Mouse (Mus musculus) spleen, embryonic (tissue): ENCODE data around the gene Wdr83os.

Experiments
- CTCF ChIA-PET: fragments of 350-600 bp; sonication (Branson Sonifier 250); formaldehyde crosslinking; loops from one replicate; lab custom pipeline; 2022; lab: Charles Lee

The Wdr83os gene

DNA sequence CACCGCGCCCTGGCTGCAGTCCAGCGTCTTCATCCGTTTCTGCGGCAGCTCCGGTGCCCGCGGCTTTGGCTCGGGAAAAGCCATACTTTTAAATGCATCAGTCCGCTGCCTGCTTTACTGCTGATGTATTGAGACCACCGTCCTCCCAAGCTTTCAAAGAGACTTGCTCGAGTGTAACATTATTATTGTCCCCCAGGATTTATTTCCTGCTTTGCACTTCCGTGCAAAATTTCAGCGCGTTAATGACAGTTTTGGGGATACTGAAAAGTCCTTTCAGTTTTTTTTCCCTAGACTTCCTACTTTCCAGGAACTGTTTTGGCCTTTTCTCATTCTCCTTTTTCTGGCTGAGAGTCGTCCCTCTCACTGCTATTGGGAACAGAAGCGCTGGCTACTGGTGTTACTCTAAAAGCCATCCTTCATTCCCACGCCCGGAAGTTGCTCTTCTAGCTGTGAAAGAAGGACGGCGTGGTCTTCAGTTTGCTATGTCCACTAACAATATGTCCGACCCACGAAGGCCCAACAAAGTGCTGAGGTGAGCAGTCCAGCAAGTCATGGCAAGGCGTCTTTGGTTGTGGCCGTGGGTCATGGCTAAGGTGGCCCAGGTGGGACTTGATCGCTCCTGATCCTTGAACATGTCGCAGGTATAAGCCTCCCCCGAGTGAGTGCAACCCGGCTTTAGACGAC, at the start of gene Wdr83os:
Gene Wdr83os (plus strand): TSS at position 209 of the 684 bp plus-strand sequence.
- CTCF ChIA-PET = interaction anchor here (0.6 kb wide), 1 partner anchor 92 kb away, joined by 4 read pairs; no protein-coding TSS in a partner anchor

DNA sequence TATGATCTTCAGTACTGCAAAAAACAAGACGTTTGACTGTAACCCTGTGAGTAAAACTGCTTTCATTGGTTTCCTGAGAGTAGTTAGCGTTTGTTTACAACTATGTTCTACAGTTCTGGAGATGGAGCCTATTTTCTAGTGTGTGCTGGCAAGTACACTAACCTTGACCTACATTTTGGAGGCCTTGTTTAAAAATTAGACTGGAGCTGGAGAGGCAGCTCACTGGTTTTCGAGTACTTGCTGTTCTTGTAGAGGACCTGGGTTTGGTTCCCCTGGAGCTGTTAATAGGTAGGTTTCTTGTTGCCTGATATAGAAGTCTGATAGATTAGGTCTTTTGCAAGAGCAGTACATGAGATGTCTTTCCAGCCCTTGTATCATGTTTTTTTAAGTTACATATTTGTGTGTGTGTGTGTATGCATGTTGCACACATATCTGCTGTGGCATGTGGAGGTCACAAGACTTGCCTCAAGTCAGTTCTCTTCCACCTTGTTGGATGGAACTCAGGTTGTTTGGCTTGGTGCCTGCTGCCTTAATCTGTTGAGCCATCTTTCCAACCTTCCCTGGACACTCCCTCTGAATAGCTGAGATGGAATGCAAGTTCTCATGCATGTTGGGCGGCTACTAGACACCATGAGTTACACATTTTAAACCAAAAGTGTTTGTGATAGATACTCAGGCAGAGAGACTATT, 47.8 kb upstream of the Wdr83os start:
- CTCF ChIA-PET = no interaction called here

DNA sequence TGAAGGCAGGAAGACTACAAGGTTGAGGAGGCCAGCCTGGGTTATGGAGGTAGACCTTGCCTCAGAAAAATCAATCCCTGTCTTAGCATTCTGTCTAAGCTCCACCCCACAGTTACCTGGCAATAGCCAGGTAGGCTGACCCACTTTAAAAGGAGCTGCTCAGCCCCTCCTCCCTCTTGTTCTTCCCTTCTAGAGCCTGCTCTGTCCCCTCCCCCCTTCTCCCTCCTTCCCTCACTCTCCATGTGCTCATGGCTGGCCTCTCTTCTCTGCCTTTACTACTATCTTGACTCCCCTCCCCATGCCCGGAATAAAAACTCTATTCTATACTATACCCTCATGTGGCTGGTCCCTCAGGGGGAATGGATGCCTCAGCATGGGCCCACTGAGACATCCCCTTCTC, 46.7 kb upstream of the Wdr83os start:
- CTCF ChIA-PET = interaction anchor here (0.6 kb wide), 1 partner anchor 27 kb away, joined by 4 read pairs; no protein-coding TSS in a partner anchor

DNA sequence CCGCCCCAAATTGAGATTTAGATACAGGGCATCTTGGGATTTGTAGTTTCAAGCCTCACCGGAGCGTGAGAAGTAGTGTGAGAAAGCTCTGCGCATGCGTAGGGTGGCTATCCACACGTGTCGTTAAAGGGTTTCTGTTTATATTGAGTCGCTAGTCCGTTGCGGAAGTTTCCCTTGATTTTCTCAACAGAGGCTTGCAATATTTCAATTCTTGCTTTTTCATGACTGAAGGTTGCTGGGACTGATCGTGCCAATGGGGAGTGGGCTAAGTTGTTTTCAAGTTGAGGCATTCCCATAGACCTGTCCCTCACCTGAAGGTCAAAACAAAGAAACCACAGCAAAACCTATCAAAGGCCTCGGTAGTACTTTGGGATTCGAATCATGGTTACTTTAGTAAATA, 45.8 kb upstream of the Wdr83os start:
- CTCF ChIA-PET = no interaction called here

DNA sequence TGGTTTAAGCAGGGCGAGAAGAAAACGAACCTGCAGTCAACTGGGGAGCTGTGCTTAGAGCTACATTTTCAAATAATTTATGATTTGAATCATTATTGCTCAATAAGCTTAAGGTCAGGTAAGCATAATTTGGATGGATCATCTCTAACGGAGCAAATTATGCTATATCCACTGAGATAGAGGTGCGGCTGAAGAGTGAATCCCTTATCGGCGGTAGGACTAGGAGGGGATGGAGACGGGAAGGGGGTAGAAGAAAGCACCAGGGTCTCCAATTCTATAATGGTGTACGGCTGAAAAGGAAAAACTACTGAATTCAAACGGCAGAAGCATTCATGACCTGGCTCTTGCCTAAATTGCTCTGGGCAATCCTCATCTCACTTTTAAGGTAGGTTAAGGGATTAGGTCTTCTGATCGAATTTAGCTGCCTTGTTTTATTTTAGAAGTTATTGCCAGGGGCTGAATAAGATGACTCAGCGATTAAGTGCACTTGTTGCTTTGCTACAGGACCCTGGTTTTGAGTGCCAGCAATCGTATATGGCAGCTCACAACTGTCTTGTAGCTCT, 45.3 kb upstream of the Wdr83os start:
- CTCF ChIA-PET = interaction anchor here (0.5 kb wide), 1 partner anchor 1011 kb away, joined by 6 read pairs; no protein-coding TSS in a partner anchor

DNA sequence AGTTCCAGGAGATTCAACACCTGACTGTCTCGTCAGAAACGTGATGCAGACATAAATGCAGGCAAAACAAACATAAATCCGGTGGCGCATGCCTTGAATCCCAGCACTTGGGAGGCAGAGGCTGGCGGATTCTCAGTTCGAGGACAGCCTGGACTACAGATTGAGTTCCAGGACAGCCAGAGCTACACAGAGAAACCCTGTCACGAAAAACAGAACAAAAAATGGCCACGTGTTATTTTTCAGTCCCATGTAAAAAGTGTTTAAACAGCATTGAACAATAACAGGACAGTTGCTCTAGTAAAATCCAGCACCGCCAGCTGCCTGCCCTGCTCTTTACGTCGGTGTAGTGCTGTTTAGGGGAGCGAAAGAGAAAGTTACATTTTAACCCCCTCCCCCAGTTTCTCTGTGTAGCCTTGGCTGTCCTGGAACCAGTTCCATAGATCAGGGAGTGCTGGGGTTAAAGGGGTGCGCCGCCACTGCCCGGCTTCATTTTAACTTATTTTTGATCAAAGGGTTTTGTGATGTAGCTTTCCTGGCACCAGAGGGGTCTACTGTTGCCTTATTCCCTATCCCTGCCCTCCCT, 44.7 kb upstream of the Wdr83os start:
- CTCF ChIA-PET = interaction anchor here (0.5 to 1.8 kb wide), 2 partner anchors 61 to 1011 kb away, joined by 4 to 6 read pairs; no protein-coding TSS in a partner anchor

DNA sequence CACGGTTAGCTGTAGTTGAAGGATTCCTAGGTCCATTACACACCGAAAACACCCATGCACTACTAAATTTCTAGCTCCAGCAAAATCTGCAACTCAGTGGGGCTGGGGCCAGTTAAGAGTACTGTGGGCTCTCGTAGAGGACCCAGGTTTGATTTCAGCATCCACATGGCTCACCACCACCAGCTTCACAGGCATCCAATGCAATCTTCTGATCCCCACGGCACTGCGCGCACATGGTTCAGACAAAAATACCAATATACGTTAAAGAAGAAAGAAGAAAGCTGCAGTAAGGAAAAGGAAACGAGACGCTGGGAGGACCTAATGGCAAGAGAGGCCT, 44.2 kb upstream of the Wdr83os start:
- CTCF ChIA-PET = interaction anchor here (0.6 to 1.8 kb wide), 2 partner anchors 10 to 62 kb away, joined by 4 read pairs; partner anchors contain the start of gene Trir

DNA sequence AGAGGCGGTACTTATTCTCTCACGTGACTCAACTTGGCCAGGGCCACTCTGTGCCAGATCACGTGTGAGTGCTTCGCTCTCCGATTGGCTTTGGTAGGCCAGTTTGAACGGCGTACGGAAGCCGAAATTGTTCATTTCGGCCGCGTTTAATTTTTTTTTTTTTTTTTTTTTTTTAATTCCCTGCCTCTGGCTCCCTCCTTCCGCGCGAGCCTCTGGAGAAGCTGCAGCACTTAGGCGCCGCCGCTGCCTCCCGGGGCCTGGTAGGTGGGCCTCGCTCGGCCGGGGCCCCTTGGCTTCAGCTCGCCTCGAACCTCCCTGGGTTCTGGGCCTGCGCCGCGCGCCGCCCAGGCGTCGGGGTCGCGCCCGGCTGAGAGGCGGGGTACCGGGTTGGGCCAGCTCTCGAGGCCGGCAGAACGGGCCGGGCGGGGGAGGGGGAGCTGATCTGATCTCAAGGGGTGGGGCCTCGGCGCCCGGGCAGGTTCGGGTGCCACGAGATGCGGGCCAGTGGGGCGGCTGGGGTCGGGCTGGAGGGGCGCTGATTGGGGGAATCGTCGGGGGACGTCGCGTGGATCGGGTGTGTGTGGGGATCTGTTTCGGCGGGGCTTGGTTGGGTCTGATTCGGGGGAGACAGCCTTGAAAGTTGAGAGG, 43.7 kb upstream of the Wdr83os start, which contains the start of gene Tnpo2:
Gene Tnpo2 (plus strand): TSS at position 198 of the 648 bp plus-strand sequence.
- CTCF ChIA-PET = interaction anchor here (0.6 to 1.8 kb wide), 4 partner anchors 10 to 64 kb away, joined by 3 to 12 read pairs (median 4); partner anchors contain the start of gene Trir

DNA sequence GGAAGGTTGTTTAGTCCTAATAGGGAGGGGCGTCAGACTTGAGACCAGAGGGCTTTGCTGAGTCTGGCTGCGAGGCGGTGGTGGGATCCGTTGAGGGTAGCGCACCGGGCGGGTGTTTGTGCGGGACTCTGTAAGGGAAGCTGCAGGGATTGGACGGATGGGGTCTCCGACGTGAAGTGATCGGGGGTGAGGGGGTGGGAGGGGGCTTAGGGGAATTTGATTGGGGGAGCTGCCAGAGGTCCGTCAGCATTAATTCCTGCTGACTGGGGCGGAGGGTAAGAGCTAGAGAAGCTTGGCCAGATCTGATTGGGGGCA, 43.2 kb upstream of the Wdr83os start:
- CTCF ChIA-PET = interaction anchor here (0.6 to 1.8 kb wide), 3 partner anchors 16 to 64 kb away, joined by 3 to 12 read pairs (median 4); no protein-coding TSS in a partner anchor

DNA sequence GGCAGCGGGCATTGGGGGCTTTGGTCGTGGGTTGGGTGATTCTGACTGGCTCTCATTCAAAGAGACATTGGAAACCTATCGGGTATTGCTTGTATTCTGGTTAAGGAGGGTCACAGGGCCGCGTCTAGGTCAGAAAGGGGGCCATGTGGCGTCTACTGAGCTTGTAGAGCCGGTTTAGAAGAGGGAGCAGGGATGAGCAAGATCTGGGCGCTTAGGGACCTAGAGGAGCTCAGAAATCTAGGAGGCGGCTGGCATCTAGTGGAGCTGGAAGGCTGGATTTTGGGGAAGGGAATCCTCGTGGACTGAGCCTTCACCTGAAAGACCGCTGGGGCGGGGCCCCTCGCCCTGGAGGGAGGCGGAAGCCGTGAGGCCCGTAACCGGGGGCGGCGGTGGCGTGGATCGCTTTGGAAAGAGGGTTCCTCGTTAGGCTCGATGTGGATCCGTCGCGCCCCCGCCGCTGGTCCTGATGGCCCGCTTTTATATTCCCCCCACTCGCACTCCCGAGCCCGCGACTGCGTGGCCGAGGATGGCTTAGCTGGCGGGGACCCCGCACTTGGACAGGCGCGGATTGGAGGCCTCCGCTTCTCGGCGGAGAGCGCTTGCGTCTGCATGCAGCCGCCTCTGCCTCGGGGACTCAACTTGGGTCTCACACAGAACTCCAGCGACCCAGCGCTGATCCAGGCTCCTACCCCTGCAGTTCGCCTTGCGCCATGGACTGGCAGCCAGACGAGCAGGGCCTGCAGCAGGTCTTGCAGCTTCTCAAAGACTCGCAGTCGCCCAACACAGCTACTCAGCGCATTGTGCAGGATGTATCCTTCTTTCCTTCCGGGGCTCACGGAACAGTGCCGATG, 42.6 kb upstream of the Wdr83os start:
- CTCF ChIA-PET = interaction anchor here (1.8 kb wide), 1 partner anchor 64 kb away, joined by 4 read pairs; no protein-coding TSS in a partner anchor

DNA sequence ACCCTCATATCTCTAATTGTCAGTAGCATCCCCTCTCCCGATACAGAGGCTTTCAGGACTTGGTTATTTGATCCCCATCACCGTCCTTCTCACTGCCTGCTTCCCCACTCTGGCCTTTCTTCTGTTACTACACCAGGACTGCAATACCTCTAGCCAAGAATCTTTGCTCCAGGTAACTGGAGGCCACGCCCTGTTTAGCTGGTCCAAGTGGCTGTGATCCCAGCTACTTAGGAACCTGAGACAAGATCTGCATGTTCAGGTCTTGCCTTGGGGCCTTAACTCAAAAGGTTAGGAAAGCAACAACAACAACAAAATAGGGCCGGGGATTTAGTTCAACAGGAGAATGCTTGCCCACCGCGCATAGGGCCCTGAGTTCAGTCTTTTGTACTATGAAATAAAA, 36.9 kb upstream of the Wdr83os start:
- CTCF ChIA-PET = no interaction called here

DNA sequence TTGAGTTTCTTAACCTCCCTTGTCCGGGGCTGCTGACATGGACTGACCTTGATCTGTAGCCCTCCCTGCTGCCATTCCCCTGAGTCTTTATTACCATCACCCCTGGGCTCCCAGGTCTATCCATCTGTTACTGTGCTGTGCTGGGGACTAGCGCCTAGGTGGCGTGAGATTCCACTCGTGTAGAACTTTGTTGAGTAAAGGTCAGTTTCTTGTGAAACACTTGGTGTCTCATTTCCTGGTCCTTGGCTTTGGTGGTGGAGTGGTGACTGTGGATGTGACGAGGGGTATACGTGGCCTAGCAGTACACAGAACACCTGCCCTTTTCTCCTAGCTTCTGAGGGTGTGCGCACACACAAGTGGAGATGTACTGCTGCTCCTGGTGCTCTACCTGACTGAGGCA, 23.2 kb upstream of the Wdr83os start:
- CTCF ChIA-PET = no interaction called here

DNA sequence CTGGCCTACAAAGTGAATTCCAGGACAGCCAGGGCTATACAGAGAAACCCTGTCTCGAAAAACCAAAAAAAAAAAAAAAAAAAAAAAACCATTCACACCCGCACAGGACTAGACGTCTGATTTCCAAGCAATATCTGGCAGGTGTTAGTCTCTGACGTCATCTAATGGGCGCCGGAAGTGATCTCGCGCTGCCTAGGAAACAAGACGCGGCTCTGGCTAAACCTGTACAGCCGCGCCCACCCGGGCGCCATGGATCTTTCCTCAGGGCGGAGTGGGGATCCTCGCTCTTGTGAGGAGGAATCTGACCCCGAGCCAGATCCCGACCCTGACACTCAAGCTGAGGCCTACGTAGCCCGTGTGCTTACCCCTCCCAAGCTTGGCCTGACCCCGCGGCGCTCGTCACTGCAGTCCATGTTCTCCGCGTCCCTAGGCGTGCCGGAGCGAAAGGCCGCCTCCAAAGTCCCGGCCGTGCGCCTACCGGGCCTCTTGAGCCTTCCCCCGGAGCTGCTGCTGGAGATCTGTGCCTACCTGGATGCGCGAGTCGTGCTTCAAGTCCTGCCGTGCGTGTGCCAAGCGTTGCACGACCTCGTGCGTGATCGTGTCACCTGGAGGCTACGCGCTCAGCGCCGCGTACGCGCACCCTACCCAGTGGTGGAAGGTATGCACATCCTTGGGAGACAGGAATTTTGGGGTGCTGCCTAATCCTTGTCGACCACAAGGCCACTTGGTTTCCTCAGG, 20.5 kb upstream of the Wdr83os start, which contains the start of gene Fbxw9:
Gene Fbxw9 (plus strand): TSS at position 177 of the 738 bp plus-strand sequence.
- CTCF ChIA-PET = interaction anchor here (0.6 kb wide), 1 partner anchor 26 kb away, joined by 4 read pairs; no protein-coding TSS in a partner anchor

DNA sequence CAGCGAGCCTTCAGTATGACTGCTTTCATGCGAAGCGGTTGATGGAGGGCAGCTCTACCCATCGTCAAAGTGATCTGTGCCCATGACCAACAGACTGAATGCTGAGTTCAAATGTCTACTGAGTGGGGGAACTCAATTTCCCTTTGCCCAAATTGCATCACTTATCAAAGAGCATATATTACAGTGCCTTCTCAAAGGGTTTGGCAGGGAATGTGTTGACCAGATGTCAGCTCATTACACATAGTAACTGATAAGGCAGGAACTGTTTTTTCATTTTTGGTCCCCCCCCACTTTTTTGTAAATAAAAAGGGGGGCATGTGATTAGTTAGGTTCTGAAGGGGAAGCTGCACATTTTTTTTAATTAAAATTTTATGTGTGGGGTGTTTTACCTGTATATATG, 17.9 kb upstream of the Wdr83os start:
- CTCF ChIA-PET = no interaction called here

DNA sequence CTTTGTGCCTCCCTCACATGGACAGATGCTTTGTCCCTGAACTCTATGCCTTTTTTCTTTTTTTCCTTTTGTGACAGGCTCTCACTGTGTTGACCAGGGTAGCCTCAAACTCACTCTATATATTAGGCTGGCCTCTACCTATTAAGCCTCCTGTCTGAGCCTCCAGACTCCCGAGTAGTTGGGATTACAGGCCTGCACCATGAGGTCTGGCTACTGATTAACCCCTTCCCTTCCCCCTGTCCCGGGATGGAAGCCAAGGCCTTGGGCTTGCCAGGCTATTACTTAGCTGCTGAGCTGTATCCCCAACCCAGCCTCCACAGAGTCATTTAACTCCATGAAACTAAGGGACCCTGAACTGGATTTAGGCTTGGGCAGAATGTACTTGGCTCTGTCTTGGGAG, 15.3 kb upstream of the Wdr83os start:
- CTCF ChIA-PET = no interaction called here

DNA sequence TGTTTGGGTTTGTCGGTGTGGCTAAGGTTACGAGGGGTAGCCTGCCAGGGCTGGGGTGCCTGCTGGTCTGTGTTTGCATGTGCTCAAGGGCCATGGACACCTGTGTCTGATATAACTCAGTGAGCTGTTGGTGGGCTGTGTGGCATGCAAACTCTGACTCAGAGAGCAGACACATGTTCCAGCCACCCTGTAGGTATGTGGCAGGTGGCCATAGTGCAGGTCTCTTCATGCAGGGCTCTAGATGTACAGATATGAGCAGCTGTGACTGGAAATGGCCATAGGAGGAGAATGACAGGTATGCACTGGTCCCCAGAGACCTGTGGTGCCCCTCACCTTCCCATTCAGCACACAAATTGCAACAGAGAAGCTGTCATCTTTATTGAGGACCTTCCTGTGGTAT, 13.4 kb upstream of the Wdr83os start:
- CTCF ChIA-PET = interaction anchor here (1.0 to 1.3 kb wide), 2 partner anchors 18 to 20 kb away, joined by 3 read pairs; no protein-coding TSS in a partner anchor

DNA sequence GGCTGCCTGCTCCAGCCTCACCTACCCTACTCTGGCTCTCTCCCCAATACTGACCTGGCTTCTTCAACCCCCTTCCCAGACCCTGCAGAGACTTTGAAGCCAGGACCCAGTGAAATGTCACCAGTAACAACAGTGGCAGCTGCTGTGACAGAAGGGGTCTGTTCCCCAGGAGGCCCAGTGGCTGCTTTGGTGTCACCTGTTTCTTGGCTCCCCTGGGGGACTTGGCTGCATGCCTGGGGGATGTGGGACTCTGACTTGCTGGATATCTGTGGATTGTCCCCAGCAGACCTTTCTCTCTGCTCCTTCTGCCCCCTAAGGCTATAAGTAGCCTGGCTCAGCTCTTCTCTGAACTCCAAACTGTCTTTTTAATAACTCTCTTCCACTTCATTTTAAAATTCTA, 12.6 kb upstream of the Wdr83os start, which contains the start of gene Gm5741:
Gene Gm5741 (minus strand): TSS at position 1 of the 400 bp plus-strand sequence.
- CTCF ChIA-PET = interaction anchor here (0.6 to 1.3 kb wide), 4 partner anchors 10 to 96 kb away, joined by 3 to 5 read pairs (median 3); no protein-coding TSS in a partner anchor

DNA sequence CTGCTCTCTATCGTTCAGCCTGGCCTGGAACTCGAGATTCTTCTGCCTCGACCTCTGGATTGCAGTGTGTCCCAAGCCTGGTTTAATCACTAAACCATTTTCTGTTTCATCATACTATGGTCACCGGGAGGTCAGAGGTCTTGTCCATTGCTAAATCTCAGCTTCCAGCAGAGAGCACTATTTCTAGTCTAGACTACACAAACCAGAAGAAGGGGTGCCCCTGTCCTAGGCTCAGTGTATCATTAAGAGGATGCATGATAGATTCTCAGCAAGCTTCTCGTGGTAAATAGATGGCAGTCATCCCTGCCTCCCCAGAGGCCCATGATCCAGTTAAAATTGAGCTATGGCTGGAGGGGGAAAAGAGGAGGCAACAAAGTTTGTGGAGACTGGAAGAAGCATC, 9.5 kb upstream of the Wdr83os start:
- CTCF ChIA-PET = interaction anchor here (0.5 to 0.6 kb wide), 2 partner anchors 120 to 885 kb away, joined by 4 to 5 read pairs; no protein-coding TSS in a partner anchor
